Mouse (Mus musculus) kidney, postnatal 36 days (tissue): ENCODE measurements around the gene Hist1h2ag.

ENCODE experiments used
- DNase-seq, 2 experiments: peaks; one replicate each; pipeline ENCODE4 v3.0.0; 2021 to 2022; ENCODE audit warnings: mixed read lengths in 2 of 2

Hist1h2ag gene

DNA sequence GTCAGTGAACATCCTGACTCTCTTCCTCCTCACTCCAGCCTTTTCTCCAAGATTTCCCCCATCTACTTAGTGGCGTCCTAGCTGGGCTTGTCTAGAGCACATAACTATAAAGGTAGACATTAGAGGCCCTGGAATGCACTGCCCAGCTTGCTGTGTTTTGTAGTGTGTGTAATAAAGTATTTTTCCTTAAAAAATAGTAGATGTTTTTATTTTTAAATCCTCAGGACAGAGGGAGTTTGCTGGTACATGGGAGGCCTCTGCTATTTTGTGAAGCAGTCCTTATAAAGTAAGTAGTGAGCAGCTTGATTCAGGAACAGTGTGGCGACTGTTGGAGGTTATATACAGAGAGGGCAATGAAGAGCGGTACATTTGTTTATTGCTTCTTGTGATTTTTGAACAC lies 34.0 kb downstream of the Hist1h2ag start:
- no peak for DNase-seq

GRCm38 (mm10) chr13:22007872-22008271 lies 34.9 kb downstream of the Hist1h2ag start:
- no peak for DNase-seq

- DNase-seq = no peak
Observed at GRCm38 (mm10) chr13:22007121-22007510, 35.6 kb downstream of the Hist1h2ag start.

GRCm38 (mm10) chr13:22006334-22007120 lies 36.2 kb downstream of the Hist1h2ag start:
- peak; percentile 34 to 59 for DNase-seq

DNA sequence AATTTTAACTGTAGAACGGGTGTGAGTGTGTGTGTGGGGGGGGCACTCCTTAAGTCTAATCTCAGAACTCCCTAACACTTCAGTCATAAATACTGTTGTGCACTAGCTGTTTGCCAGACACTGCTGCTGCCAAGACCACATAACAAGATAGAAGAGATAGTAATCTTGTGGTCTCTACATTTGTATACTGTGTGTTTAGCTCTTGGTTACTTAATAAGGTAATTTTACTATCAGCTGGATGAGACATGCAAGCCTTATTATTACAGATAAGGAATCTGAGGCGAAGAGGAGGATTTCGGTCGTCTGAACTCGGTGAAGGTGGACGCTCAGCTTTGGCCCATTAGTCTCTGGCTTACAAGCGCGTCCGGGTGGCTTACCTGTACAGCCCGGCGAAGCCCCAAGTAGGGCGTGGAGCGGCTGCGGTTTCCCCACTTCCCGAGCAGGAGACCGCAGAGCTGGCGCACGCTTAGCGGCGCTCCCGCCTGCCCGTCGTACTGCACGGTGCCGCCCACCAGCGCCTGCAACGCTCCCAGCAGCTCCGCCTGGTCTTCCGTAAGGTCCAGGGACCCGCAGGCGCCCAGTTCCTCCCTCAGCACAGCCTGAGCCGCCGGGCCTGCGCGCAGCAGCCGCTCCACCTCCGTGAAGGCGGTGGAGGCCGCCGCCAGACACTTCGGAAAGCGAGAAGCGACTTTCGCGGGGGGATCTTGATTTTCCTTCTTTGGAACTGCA lies 37.0 kb downstream of the Hist1h2ag start:
- DNase-seq = peak; percentile 11 to 55

DNA sequence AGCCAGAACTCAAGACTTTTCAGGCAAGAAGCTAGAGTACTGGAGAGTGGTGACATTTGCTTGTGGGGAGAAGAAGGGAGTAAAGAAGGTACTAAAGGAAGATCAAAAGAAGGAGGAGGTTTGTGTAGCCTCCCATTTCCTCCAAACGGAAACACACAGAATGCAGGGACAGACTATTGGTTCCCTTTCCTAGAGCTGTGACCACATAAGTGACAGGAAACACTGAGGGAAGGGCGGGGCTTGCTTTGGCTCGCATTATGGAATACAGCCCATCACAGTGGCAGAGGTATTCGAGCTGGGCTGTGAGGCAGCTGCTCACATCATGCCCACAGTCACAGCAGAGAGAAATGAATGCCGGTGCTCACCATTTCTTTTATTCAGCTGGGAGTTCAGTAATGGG lies 40.9 kb downstream of the Hist1h2ag start:
- DNase-seq = no peak

DNA sequence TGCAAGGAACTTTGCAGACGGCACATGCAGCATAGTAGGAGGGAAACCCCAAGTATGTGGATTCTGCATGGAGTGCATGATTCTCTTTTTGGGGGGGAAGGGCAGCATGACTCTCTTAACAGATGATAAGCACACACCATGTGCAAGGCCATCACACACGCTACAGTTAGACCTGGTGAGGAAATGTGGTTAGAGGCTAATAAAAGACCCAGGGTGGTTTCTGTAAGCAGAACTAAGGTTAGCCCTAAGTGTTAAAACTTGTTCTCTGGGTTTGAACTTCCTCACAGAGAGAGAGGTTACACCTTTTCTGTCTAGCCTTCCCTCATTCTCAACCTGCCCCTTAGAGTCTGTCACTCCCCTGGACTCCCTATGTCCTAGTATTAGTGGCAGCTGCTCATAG lies 41.4 kb downstream of the Hist1h2ag start:
- DNase-seq = no peak

DNA sequence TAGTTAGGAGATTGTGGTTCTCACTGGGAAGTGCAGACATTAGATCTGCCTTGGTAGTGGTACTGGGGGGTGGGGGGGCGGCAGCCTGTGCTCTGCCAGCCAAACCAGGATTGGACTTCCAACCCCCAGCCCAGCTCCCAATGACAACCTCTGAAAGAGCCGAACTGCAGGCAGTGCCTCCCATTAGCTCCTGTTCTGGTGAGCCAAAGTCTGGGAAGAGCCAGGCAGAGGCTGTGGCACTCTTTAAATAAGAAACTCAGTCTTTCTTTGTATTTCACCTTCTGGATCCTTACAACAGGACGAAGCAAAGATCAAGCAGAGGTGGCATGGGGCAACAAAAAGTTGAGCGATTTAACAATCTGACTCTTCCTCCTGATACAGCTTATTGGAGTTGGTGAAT lies 43.6 kb downstream of the Hist1h2ag start:
- no peak for DNase-seq

DNA sequence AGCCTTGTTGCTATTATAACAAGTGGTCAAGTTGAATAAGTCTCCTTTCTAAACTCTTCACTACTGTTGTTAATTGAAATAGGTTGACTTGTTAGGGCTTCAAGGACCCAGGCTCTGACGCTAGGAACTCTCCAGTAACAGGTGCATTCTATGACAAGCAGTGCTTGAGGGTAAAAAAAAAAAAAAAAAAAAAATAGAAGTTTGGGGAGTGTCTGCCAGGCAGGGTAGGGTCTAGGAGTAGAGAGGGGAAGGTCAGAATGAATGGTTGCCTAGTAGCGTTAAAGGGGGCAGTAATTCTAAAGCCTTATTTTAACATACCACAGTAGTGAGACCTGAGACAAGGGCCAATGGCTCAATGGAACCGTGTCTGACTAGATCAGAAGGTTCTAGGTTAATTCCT lies 44.3 kb downstream of the Hist1h2ag start:
- DNase-seq = no peak

GRCm38 (mm10) chr13:21997821-21998220 lies 44.9 kb downstream of the Hist1h2ag start:
- DNase-seq = no peak

DNA sequence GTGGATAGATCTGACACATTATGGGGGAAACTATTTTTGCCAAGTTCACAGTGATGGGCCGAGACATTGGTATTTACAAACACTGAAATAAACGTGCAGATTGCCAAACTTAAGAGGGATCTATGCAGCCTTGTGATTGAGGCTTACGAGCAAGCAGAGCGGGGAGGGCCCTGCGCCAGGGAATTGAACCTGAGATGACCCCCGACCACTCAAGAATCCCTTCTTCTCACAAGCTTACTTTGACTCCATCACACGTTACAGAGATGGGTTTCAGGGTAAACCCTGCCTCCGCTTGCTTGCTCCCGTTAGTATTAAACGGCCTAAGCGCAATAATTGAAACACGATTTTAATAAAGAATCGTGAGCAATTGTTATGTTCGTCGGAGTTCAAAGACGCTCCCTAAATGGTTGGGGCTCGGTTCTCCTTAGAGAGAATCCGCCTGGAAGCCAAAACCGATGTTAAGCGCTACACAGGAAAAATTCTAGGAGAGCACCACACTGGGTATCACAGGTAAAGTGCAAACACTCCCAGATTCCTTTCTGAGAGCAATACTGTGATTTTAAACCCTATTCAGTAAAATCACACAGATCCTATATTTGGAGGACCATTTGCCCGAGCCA lies 45.4 kb downstream of the Hist1h2ag start:
- no peak for DNase-seq

GRCm38 (mm10) chr13:21996840-21997185 lies 45.9 kb downstream of the Hist1h2ag start:
- DNase-seq = no peak

DNA sequence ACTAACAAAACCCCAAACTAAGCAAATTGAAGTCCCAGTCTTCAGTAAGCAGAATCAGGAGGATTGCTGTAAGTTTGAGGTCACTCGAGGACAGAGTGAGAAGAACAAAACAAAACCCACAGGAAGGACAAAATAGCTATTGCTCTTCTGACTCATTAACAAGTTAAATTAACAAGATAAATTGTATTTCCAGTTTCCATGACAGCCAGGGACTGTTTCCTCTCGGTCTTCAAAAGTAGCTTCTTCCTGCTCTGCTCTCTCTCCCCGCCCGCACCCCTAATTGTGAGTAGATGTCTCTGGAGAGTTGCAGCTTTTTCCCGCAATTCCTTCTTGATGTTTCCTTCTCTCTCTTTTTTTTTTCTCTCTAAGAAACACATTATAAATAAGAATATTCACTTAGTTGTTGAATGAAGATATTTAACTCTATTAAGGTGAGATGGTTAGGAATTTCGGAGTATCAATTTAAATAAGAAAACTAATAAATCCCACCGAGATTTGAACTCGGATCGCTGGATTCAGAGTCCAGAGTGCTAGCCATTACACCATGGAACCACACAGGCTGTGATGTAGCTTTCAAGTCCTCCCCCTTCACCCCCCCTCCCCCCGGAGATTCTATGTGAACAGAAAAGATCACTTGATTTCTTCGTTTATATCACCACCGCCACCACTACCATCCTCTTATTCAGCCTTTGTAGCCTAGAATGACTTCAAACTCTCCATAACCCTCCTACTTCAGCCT lies 46.5 kb downstream of the Hist1h2ag start:
- no peak for DNase-seq

DNA sequence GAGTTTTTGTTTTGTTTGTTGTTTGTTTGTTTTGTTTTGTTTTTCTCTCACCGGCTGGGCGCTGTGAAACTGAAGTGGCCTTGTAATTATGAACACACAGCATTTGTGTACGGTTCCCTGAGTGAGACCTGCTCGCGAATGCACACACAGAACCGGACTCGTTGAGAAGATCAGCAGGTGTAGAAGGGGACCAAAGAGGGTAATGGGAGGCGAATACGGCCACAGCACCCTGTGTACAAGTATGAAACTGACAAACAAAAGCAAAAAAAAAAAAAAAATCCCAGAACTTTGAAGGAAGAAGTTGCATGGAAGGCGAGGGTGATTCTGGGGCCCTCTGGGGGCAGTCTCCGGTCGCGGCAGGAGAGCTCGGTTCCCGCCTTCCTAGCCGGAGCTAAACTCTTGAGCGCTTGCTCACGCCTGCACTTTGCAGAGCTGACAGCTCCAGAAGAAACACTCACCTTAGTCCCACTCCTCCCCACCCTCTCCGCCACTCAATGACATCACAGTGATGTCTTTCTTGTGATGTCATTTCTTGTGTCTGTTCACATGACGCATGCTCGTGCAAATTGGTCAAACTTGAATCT lies 47.3 kb downstream of the Hist1h2ag start:
- DNase-seq = peak in 1 of 2 experiments; percentile 28

- DNase-seq = no peak
Observed at GRCm38 (mm10) chr13:21994896-21995295, 47.8 kb downstream of the Hist1h2ag start.

GRCm38 (mm10) chr13:21993957-21994738 lies 48.6 kb downstream of the Hist1h2ag start:
- no peak for DNase-seq

GRCm38 (mm10) chr13:21992550-21992949 lies 50.2 kb downstream of the Hist1h2ag start:
- no peak for DNase-seq
